Mouse (Mus musculus): ENCODE data around the gene Sars2. TPM values are rescaled to one million over a fixed set of nuclear protein-coding genes. Genes with fewer than 3 reads are reported as not detected.

The Sars2 gene
- 26.1 and 35.4 TPM in 2 replicates for polyA plus RNA-seq (2012; rRNA removed; ENCODE audit: low replicate concordance)

GRCm38 (mm10) chr7:28741709-28742438, at the start of gene Sars2, which contains the start of gene Mrps12:
Gene Sars2 (plus strand): TSS chr7:28741992.
Gene Mrps12 (minus strand): TSS chr7:28741820.

GRCm38 (mm10) chr7:28692545-28693320, 49.1 kb upstream of the Sars2 start, which contains the start of gene Fbxo27:
Gene Fbxo27 (plus strand): TSS chr7:28692849.

GRCm38 (mm10) chr7:28716590-28717281, 25.1 kb upstream of the Sars2 start, which contains the start of gene Fbxo17:
Gene Fbxo17 (plus strand): TSS chr7:28716804.

GRCm38 (mm10) chr7:28756079-28756478, 14.3 kb downstream of the Sars2 start, which contains the start of gene Ccer2:
Gene Ccer2 (plus strand): TSS chr7:28756174.

GRCm38 (mm10) chr7:28766173-28766879, 24.5 kb downstream of the Sars2 start, which contains the start of gene Sirt2:
Gene Sirt2 (plus strand): TSS chr7:28766735.

GRCm38 (mm10) chr7:28767462-28767965, 25.7 kb downstream of the Sars2 start, which contains the start of gene Nfkbib:
Gene Nfkbib (minus strand): TSS chr7:28767512.

GRCm38 (mm10) chr7:28788307-28789195, 46.8 kb downstream of the Sars2 start, which contains the start of gene Rinl:
Gene Rinl (plus strand): TSS chr7:28788969.

Other genes with a start within 250 kb of the Sars2 start
- not detected in 2 replicates for gene Ifnl2, start 231.5 kb upstream of the Sars2 start, polyA plus RNA-seq (2012; rRNA removed; ENCODE audit: low replicate concordance)
- not detected in 2 replicates for gene Ifnl3, start 219.2 kb upstream of the Sars2 start, polyA plus RNA-seq (2012; rRNA removed; ENCODE audit: low replicate concordance)
- gene Sycn, start 201.1 kb upstream of the Sars2 start, polyA plus RNA-seq (2012; rRNA removed; ENCODE audit: low replicate concordance), result 17.4 and 5,492 TPM in 2 replicates
- 0.26 and 3.6 TPM in 2 replicates for gene Nccrp1, start 194.7 kb upstream of the Sars2 start, polyA plus RNA-seq (2012; rRNA removed; ENCODE audit: low replicate concordance)
- gene Samd4b, start 143.8 kb upstream of the Sars2 start, polyA plus RNA-seq (2012; rRNA removed; ENCODE audit: low replicate concordance), result 60.8 and 63.0 TPM in 2 replicates
- 72.4 and 92.7 TPM in 2 replicates for gene Pak4, start 143.8 kb upstream of the Sars2 start, polyA plus RNA-seq (2012; rRNA removed; ENCODE audit: low replicate concordance)
- 0.05 TPM in 1 of 2 replicates, not detected in the other for gene Acp7, start 110.7 kb upstream of the Sars2 start, polyA plus RNA-seq (2012; rRNA removed; ENCODE audit: low replicate concordance)
- 1.2 and 1.3 TPM in 2 replicates for gene Fbxo27, start 49.1 kb upstream of the Sars2 start, polyA plus RNA-seq (2012; rRNA removed; ENCODE audit: low replicate concordance)
- gene Fbxo17, start 25.2 kb upstream of the Sars2 start, polyA plus RNA-seq (2012; rRNA removed; ENCODE audit: low replicate concordance), result 1.2 and 2.9 TPM in 2 replicates
- gene Mrps12, start 172 bp upstream of the Sars2 start, polyA plus RNA-seq (2012; rRNA removed; ENCODE audit: low replicate concordance), result 121 and 126 TPM in 2 replicates
- gene Ccer2, start 14.2 kb downstream of the Sars2 start, polyA plus RNA-seq (2012; rRNA removed; ENCODE audit: low replicate concordance), result not detected in 2 replicates
- 28.7 and 28.8 TPM in 2 replicates for gene Sirt2, start 24.7 kb downstream of the Sars2 start, polyA plus RNA-seq (2012; rRNA removed; ENCODE audit: low replicate concordance)
- gene Nfkbib, start 25.5 kb downstream of the Sars2 start, polyA plus RNA-seq (2012; rRNA removed; ENCODE audit: low replicate concordance), result 85.4 and 139 TPM in 2 replicates
- gene Rinl, start 47.0 kb downstream of the Sars2 start, polyA plus RNA-seq (2012; rRNA removed; ENCODE audit: low replicate concordance), result 2.5 and 4.3 TPM in 2 replicates
- gene Hnrnpl, start 66.5 kb downstream of the Sars2 start, polyA plus RNA-seq (2012; rRNA removed; ENCODE audit: low replicate concordance), result 78.1 and 84.5 TPM in 2 replicates
- 266 and 315 TPM in 2 replicates for gene Ech1, start 83.2 kb downstream of the Sars2 start, polyA plus RNA-seq (2012; rRNA removed; ENCODE audit: low replicate concordance)
- 2,214 and 3,102 TPM in 2 replicates for gene Lgals4, start 91.9 kb downstream of the Sars2 start, polyA plus RNA-seq (2012; rRNA removed; ENCODE audit: low replicate concordance)
- gene Lgals7, start 121.9 kb downstream of the Sars2 start, polyA plus RNA-seq (2012; rRNA removed; ENCODE audit: low replicate concordance), result 0.83 and 1.7 TPM in 2 replicates
- 0.06 and 0.21 TPM in 2 replicates for gene Capn12, start 139.4 kb downstream of the Sars2 start, polyA plus RNA-seq (2012; rRNA removed; ENCODE audit: low replicate concordance)
- gene Actn4, start 220.3 kb downstream of the Sars2 start, polyA plus RNA-seq (2012; rRNA removed; ENCODE audit: low replicate concordance), result 595 and 810 TPM in 2 replicates
- 105 and 141 TPM in 2 replicates for gene Eif3k, start 239.9 kb downstream of the Sars2 start, polyA plus RNA-seq (2012; rRNA removed; ENCODE audit: low replicate concordance)
- gene Map4k1, start 240.1 kb downstream of the Sars2 start, polyA plus RNA-seq (2012; rRNA removed; ENCODE audit: low replicate concordance), result 8.1 and 21.6 TPM in 2 replicates